Mouse (Mus musculus): ENCODE results near the gene Gm14459. TPM values are rescaled to one million over a fixed set of nuclear protein-coding genes. Genes with fewer than 3 reads are reported as not detected.
"Not testable (repeated sequence)": the region's sequence is repeated elsewhere in the genome, so short reads cannot be mapped to it uniquely, and the experiment has no call there.

The Gm14459 gene
- not detected in 2 replicates for polyA plus RNA-seq (2014; fragmentation: Nextera tagmentation; extraction: Ambion mirVana)

DNA sequence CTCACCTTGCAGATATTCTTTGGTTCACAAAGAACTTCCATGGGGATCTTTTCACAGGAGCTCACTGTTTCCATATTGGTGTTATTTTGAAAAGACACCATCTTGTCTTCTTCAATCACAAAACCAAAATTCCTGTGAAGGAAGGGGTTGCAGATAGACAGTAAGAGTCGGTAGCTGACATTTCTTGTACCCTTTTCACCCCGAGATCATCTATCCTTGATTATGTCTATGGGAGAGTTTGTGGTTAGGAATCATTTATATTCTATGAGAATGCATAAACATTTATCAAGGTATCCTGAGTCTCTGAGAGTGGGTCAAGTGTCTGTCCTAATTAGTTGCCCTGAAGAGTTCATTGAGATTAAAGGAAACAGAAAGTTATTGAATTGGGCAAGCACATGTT, at the start of gene Gm14459:
TSS of gene Gm14459 (minus strand) at position 101 of the 400 bp plus-strand sequence.
- H3K9ac ChIP-seq (ENCODE audit: low read depth, low read length): no peak within 1 kb of the TSS
- DNase-seq (ENCODE audit: low spot score) (no peak), ATAC-seq (ENCODE audit: low FRiP score) (no peak)
- 88% methylated on average over 2 of the region's 2 CpGs for WGBS
- no peaks in the 10 kb centered on the region for H3K27me3 ChIP-seq (ENCODE audit: control insufficient read depth, insufficient read depth, low read length)
- no peaks in the 10 kb centered on the region for H3K4me1 ChIP-seq (replicated peaks; ENCODE audit: control insufficient read depth, insufficient read depth, low read length)
- no peak within 1 kb of the TSS for H3K4me2 ChIP-seq (replicated peaks; ENCODE audit: low read depth, low read length)
- H3K27ac ChIP-seq (ENCODE audit: low read depth, low read length): no peak within 1 kb of the TSS
- H3K9me3 ChIP-seq (ENCODE audit: control insufficient read depth, low read length): no peaks in the 10 kb centered on the region
- no peak within 1 kb of the TSS for H3K4me3 ChIP-seq (ENCODE audit: low read depth, low read length)
- no peaks in the 10 kb centered on the region for H3K36me3 ChIP-seq (ENCODE audit: control insufficient read depth, insufficient read depth, low read length)

- DNase-seq (ENCODE audit: low spot score); H3K27me3 ChIP-seq (ENCODE audit: control insufficient read depth, insufficient read depth, low read length); H3K4me1 ChIP-seq (replicated peaks; ENCODE audit: control insufficient read depth, insufficient read depth, low read length); H3K4me2 ChIP-seq (replicated peaks; ENCODE audit: low read depth, low read length); H3K9me3 ChIP-seq (ENCODE audit: control insufficient read depth, low read length); H3K4me3 ChIP-seq (ENCODE audit: low read depth, low read length); ATAC-seq (ENCODE audit: low FRiP score); H3K9ac ChIP-seq (ENCODE audit: low read depth, low read length); H3K36me3 ChIP-seq (ENCODE audit: control insufficient read depth, insufficient read depth, low read length); H3K27ac ChIP-seq (ENCODE audit: low read depth, low read length): not testable (repeated sequence)
- 76% methylated on average over 4 of the region's 4 CpGs for WGBS
These were observed 23.4 kb upstream of the Gm14459 start, which contains the start of gene Ssxb6 for GRCm38 (mm10) chrX:8548155-8548554. TSS of gene Ssxb6 (minus strand) at chrX:8548255.

Other genes with a start within 250 kb of the Gm14459 start
- not detected in 2 replicates for gene Ssxb10, start 197.5 kb downstream of the Gm14459 start, polyA plus RNA-seq (2014; fragmentation: Nextera tagmentation; extraction: Ambion mirVana)
- not detected in 2 replicates for gene Ssxb9, start 158.0 kb downstream of the Gm14459 start, polyA plus RNA-seq (2014; fragmentation: Nextera tagmentation; extraction: Ambion mirVana)
- not detected in 2 replicates for gene Ssxb1, start 111.6 kb downstream of the Gm14459 start, polyA plus RNA-seq (2014; fragmentation: Nextera tagmentation; extraction: Ambion mirVana)
- gene Ssxb2, start 63.2 kb downstream of the Gm14459 start, polyA plus RNA-seq (2014; fragmentation: Nextera tagmentation; extraction: Ambion mirVana): not detected in 2 replicates
- not detected in 2 replicates for gene Ssxb6, start 23.3 kb upstream of the Gm14459 start, polyA plus RNA-seq (2014; fragmentation: Nextera tagmentation; extraction: Ambion mirVana)
- not detected in 2 replicates for gene Ssxb3, start 66.9 kb upstream of the Gm14459 start, polyA plus RNA-seq (2014; fragmentation: Nextera tagmentation; extraction: Ambion mirVana)
- not detected in 2 replicates for gene Ssxb8, start 165.9 kb upstream of the Gm14459 start, polyA plus RNA-seq (2014; fragmentation: Nextera tagmentation; extraction: Ambion mirVana)
- gene Ssx9, start 223.5 kb upstream of the Gm14459 start, polyA plus RNA-seq (2014; fragmentation: Nextera tagmentation; extraction: Ambion mirVana): not detected in 2 replicates